Mouse (Mus musculus): ENCODE data around the gene Plxnb1.

Gene Plxnb1

DNA sequence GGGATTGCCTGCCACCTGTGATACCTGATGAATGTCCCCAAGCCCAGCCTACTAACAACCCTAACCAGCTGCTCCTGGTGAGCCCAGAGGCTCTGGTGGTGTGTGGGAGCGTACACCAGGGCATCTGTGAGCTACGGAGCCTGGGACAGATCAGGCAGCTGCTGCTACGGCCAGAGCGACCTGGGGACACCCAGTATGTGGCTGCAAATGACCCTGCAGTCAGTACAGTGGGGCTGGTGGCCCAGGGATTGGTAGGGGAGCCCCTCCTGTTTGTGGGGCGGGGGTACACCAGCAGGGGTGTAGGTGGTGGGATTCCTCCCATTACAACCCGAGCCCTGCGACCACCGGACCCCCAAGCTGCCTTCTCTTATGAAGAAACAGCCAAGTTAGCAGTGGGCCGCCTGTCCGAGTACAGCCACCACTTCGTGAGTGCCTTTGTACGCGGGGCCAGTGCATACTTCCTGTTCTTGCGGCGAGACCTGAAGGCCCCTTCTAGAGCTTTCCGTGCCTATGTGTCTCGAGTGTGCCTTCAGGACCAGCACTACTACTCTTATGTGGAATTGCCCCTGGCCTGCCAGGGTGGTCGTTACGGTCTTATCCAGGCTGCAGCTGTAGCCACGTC, 5.2 kb downstream of the Plxnb1 start:
- DNase-seq (ENCODE audit: extremely low read depth, low read depth, low spot score) = no peak

DNA sequence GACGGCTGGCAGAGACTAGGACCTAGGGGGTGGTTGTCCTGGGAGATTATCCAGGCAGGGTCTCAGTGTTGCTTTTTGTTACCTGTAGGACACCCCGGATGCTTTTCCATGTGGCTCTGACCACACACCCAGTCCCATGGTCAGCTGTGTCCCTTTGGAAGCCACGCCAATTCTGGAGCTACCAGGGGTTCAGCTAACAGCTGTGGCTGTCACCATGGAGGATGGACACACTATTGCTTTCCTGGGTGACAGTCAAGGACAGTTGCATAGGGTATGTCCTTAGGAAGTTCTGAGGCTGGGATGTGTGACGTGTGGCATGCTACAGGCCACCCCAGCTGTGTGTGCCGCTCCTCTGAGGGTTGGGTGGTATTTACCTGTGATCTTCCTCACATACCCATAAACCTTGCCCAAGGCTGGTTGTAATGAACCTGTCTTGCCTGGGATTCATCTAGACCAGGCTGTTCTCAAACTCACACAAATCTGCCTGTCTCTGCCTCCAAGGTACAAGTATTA, 6.8 kb downstream of the Plxnb1 start:
- no peak for DNase-seq (ENCODE audit: extremely low read depth, low read depth, low spot score)

DNA sequence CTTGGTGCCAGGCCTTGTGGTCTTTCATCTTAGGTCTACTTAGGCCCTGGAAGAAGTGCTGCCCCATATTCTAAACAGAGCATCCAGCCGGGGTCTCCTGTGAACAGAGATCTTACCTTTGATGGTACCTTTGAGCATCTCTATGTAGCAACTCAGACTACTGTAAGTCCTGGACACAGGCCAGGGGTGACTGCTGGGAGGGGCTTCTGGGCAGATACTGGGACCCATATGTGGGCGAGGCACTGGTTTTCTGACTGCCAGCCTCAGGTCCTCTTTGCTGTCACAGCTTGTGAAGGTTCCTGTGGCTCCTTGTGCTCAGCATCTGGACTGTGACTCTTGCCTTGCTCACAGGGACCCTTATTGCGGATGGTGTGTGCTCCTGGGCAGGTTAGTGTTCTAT, 7.4 kb downstream of the Plxnb1 start:
- DNase-seq (ENCODE audit: extremely low read depth, low read depth, low spot score) = no peak

DNA sequence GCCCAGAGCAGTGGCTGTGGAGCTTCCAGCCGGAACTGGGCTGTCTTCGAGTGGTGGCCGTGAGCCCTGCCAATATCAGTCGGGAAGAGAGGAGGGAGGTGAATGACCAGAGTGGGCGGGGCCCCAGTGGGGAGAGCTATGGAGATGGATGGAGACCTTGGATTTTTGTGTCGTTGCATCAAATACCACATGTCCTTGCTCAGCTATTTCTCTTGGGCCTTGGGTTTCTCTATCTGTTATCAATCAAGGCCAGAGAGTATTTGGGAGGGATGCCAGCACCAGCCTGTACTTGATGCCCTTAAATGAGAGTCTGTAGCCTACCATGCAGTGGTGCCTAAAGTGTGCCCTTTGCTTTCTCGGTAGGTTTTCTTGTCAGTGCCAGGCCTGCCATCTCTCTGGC, 8.1 kb downstream of the Plxnb1 start:
- no peak for DNase-seq (ENCODE audit: extremely low read depth, low read depth, low spot score)

- no peak for DNase-seq (ENCODE audit: extremely low read depth, low read depth, low spot score)
Measured at GRCm38 (mm10) chr9:109104083-109104482, 8.9 kb downstream of the Plxnb1 start.

- no peak for DNase-seq (ENCODE audit: extremely low read depth, low read depth, low spot score)
Measured at GRCm38 (mm10) chr9:109105011-109105410, 9.8 kb downstream of the Plxnb1 start.

- no peak for DNase-seq (ENCODE audit: extremely low read depth, low read depth, low spot score)
Measured at GRCm38 (mm10) chr9:109105648-109106047, 10.5 kb downstream of the Plxnb1 start.

DNA sequence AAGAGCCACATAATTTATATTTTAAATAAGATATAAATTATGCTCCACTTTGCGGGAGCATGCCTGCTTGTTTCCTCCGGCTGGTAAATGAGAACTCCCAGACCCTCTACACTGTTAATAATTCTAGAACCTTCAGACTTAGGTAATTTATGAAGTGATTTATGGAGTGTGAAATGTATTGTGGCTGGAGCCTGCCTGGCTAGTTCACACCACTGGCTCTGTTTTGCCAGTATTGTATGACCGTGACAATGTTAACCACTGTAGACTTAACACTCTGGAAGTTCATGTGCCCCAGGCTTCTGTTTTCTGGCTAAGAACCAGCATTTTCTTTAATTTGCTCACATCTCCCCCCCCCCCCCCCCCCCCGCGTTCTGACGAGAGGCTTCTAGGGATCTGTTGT, 12.2 kb downstream of the Plxnb1 start:
- no peak for DNase-seq (ENCODE audit: extremely low read depth, low read depth, low spot score)

DNA sequence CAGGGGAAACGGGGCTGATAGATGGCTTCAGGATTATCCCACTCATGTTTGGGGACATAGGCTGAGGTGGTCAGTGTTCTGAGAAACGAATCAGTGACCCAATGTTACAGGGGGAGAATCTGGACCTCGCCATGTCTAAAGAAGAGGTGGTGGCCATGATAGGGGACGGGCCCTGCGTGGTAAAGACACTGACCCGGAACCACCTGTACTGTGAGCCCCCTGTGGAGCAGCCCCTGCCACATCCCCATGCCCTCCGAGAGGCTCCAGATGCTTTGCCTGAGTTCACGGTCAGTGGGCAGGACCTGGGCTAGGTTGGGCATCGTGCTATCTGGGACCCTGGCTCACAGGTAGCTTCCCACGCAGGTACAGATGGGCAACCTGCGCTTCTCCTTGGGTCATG, 15.1 kb downstream of the Plxnb1 start:
- no peak for DNase-seq (ENCODE audit: extremely low read depth, low read depth, low spot score)

GRCm38 (mm10) chr9:109111101-109111500, 15.9 kb downstream of the Plxnb1 start:
- DNase-seq (ENCODE audit: extremely low read depth, low read depth, low spot score) = no peak

DNA sequence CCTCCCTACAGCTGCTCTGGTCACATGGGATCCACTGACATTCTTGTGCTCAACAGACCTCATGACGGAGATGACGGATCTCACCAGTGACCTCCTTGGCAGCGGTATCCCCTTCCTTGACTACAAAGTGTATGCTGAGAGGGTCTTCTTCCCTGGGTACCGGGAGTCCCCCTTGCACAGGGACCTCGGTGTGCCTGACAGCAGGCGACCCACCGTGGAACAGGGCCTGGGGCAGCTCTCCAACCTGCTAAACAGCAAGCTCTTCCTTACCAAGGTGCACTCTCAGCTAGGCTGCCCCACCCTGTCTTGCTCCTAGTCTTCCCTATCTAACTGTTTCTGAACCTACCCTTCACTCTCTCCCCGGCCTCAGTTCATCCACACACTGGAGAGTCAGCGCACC, 16.4 kb downstream of the Plxnb1 start:
- no peak for DNase-seq (ENCODE audit: extremely low read depth, low read depth, low spot score)

GRCm38 (mm10) chr9:109113331-109113730, 18.1 kb downstream of the Plxnb1 start:
- DNase-seq (ENCODE audit: extremely low read depth, low read depth, low spot score) = no peak

GRCm38 (mm10) chr9:109114276-109114675, 19.1 kb downstream of the Plxnb1 start:
- no peak for DNase-seq (ENCODE audit: extremely low read depth, low read depth, low spot score)

GRCm38 (mm10) chr9:109114871-109115270, 19.7 kb downstream of the Plxnb1 start:
- DNase-seq (ENCODE audit: extremely low read depth, low read depth, low spot score) = no peak

- DNase-seq (ENCODE audit: extremely low read depth, low read depth, low spot score) = no peak
Measured at GRCm38 (mm10) chr9:109116205-109116604, 21.0 kb downstream of the Plxnb1 start.

- no peak for DNase-seq (ENCODE audit: extremely low read depth, low read depth, low spot score)
Measured at GRCm38 (mm10) chr9:109118106-109118505, 22.9 kb downstream of the Plxnb1 start.

DNA sequence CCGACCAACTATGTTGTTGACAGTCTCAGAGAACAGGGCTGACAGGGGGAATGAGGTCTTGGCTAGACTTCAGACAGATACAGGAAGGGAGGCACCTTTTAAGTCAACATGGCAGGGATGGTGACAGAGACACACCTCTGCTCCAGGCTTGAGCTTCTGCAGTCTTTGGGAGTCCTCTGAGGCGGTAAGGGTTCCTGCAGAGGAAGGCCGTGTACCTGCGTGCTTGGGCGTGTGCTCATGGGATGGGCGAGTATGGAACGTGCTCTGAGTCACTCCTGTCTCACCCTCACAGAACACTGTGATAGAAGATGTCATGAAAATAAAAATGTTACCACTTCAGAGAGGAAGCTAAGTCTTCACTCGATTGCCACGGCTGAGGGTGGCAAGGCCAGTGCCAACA, 24.4 kb downstream of the Plxnb1 start:
- DNase-seq (ENCODE audit: extremely low read depth, low read depth, low spot score) = no peak

- DNase-seq (ENCODE audit: extremely low read depth, low read depth, low spot score) = no peak
Measured at GRCm38 (mm10) chr9:109120956-109121355, 25.8 kb downstream of the Plxnb1 start.

GRCm38 (mm10) chr9:109122553-109123085, 27.4 kb downstream of the Plxnb1 start:
- DNase-seq (ENCODE audit: extremely low read depth, low read depth, low spot score) = no peak

GRCm38 (mm10) chr9:109123266-109123665, 28.1 kb downstream of the Plxnb1 start:
- no peak for DNase-seq (ENCODE audit: extremely low read depth, low read depth, low spot score)

DNA sequence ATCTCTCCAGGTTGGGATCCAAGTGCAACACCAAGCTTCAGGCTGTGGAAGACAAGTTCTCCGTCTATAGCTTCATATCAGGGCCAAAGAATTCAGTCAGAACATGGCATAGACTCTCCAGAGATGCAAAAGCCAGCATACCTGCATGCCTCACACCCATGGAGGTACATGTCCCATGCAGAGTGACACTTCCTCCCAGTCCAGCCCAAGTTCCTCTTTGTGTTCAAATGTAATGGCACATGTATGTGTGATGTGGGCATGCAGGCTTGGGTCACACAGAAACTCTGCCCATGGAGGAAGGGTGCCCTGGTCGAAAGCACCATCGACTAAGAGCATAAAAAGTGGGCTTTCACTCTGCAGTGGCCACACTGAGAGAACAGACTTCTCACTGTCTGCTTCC, 29.0 kb downstream of the Plxnb1 start:
- no peak for DNase-seq (ENCODE audit: extremely low read depth, low read depth, low spot score)

DNA sequence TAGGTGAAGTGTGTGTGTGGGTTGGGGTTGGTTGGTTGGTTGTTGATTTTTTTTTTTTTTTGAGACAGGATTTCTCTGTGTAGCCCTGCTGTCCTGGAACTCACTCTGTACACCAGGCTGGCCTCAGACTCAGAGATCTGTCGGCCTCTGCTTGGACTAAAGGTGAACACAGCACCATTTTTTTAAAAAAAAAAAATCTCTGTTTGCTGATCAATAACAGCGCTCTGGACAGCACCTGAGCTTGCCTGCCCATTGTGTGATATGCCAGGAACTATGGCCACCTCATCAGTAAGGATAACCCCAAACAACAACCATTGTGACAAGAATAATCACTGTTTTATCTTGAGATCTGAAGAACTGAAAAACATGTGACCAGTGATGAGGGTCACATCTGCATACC, 29.9 kb downstream of the Plxnb1 start:
- DNase-seq (ENCODE audit: extremely low read depth, low read depth, low spot score) = no peak

GRCm38 (mm10) chr9:109125481-109125880, 30.3 kb downstream of the Plxnb1 start:
- DNase-seq (ENCODE audit: extremely low read depth, low read depth, low spot score) = no peak

Measured in fat pad, adult 2 months (tissue).